Mouse (Mus musculus) kidney, adult 2 months (tissue): Measurements from ENCODE around the gene Yipf3.

ENCODE experiments used
- CTCF ChIP-seq: fragments of 200-500 bp; conservative IDR thresholded peaks from 2 replicates; pipeline ENCODE4 v1.5.1; 2011; ENCODE audit warnings: low read depth, mild to moderate bottlenecking, control low read depth, low read length, moderate library complexity, mixed read lengths; ENCODE audit not compliant: insufficient read depth, insufficient read length
- POLR2A ChIP-seq: fragments of 200-500 bp; IDR thresholded peaks from one replicate; pipeline ENCODE4 v1.6.1; 2011; ENCODE audit warnings: low read depth, low read length, control low read depth

GRCm38 (mm10) chr17:46237480-46237879 is 10.4 kb upstream of the Yipf3 start:
- no peak for TF ChIP-seq CTCF
- no peak for TF ChIP-seq POLR2A
